ENCODE assay signal across 24 mouse cellular contexts in genomic region chr3:156198688-156199087, GRCm38 (mm10).
DNase-seq lines count a peak whose midpoint lies in the region; ATAC-seq and TF ChIP-seq lines count a peak whose summit lies in the region.
"Had no signal": no experiment of that assay in that cellular context is flagged by ENCODE, and none has a peak within 500 bp of the region (broad histone marks: within the 10 kb centered on the region; RNA-seq: fewer than 3 reads in every experiment).

No protein-coding gene starts in this region.

- peak; percentile 95 for ATAC-seq in hematopoietic stem cell, adult 5-6 weeks (replicated peaks in 1 of 2; ENCODE audit: insufficient read depth in 1 of 2, low FRiP score in 2 of 2, low TSS enrichment in 1 of 2, low read depth in 1 of 2, poor library complexity in 2 of 2, severe bottlenecking in 2 of 2)
- ATAC-seq: forebrain, embryonic 13.5 days; forebrain, embryonic 16.5 days; hindbrain, embryonic 16.5 days; intestine, embryonic 15.5 days; Patski had no signal

- dilution Hi-C loops in CH12.LX (cut with MboI; ENCODE audit: extremely low pct_ligation_motif_present, extremely low pct_unique_long_range_greater_than_20kb, low sequenced_read_pairs), result no loop called here

- no peak for TF ChIP-seq CTCF in CH12.LX (conservative IDR thresholded peaks at IDR 0.05 in 1 of 2, IDR thresholded peaks at IDR 0.05 in 1 of 2; ENCODE audit: low read depth in 2 of 2, low read length in 2 of 2)

- H3K4me2 ChIP-seq in CH12.LX (ENCODE audit: insufficient read depth, low read depth, poor library complexity, severe bottlenecking), result no peak overlapping the region
- H3K4me2 ChIP-seq: forebrain, embryonic 13.5 days; heart, embryonic 11.5 days; hindbrain, embryonic 13.5 days; intestine, embryonic 15.5 days had no signal

- TF ChIP-seq EP300 in CH12.LX (IDR thresholded peaks at IDR 0.05; ENCODE audit: low read length), result no peak

- H3K4me1 ChIP-seq in CH12.LX (ENCODE audit: control insufficient read depth in 1 of 2, insufficient read depth in 2 of 2), result peaks cover 0 to 11% of the 10 kb centered on the region in 2 experiments; a peak in 1 of 4 replicates
- H3K4me1 ChIP-seq: forebrain, embryonic 10.5 days; forebrain, embryonic 13.5 days; hindbrain, embryonic 10.5 days; hindbrain, embryonic 13.5 days; intestine, embryonic 15.5 days had no signal

- no peaks in the 10 kb centered on the region for H3K27me3 ChIP-seq in CH12.LX (replicated peaks)
- H3K27me3 ChIP-seq: forebrain, embryonic 13.5 days; hindbrain, embryonic 13.5 days; intestine, embryonic 15.5 days; Patski had no signal

- no peak overlapping the region for H3K27ac ChIP-seq in CH12.LX (ENCODE audit: insufficient read depth, low read depth)
- H3K27ac ChIP-seq: forebrain, embryonic 10.5 days; forebrain, embryonic 13.5 days; hindbrain, embryonic 10.5 days; hindbrain, embryonic 13.5 days; intestine, embryonic 15.5 days had no signal

- H3K36me3 ChIP-seq in CH12.LX (replicated peaks in 1 of 2; ENCODE audit: control insufficient read depth in 1 of 2, insufficient read depth in 1 of 2, low read length in 1 of 2), result no peaks in the 10 kb centered on the region
- H3K36me3 ChIP-seq: forebrain, embryonic 10.5 days; hindbrain, embryonic 10.5 days; hindbrain, embryonic 13.5 days; intestine, embryonic 15.5 days had no signal

- no peaks in the 10 kb centered on the region for H3K79me2 ChIP-seq in CH12.LX (replicated peaks; ENCODE audit: control insufficient read depth, extremely low read depth, insufficient read depth, poor library complexity, severe bottlenecking)

- in situ Hi-C loops in CH12.LX (cut with MboI; ENCODE audit: low pct_ligation_motif_present, low pct_unique_long_range_greater_than_20kb, low sequenced_read_pairs), result no loop called here

- no peak for TF ChIP-seq POLR2A in CH12.LX (IDR thresholded peaks at IDR 0.05; ENCODE audit: low read depth, low read length)

- no peak for TF ChIP-seq RAD21 in CH12.LX (IDR thresholded peaks at IDR 0.05; ENCODE audit: low read depth, low read length)

- DNase-seq in CH12.LX (ENCODE audit: extremely low read depth) (peak; percentile 21), MEL-GATA-1-ER (ENCODE audit: extremely low read depth, low read depth) (peak; percentile 3)
- DNase-seq in spleen, postnatal 14 days (ENCODE audit: low spot score in 2 of 2), result no peak
- no peak for DNase-seq in layer of hippocampus, adult 18-20 months (ENCODE audit: low spot score in 2 of 2)
- DNase-seq in right cerebral cortex, adult 18-20 months, result no peak
- DNase-seq: adrenal gland, postnatal 10 days; B cell, adult 2 months; cerebellum, adult 11-12 months; cerebellum, adult 8-10 months; cerebellum, postnatal 10 days; cerebellum, postnatal 36 days; gastrocnemius, postnatal 10 days; gastrocnemius, postnatal 36 days; heart, adult 11 months had no signal

- peaks cover 10% of the 10 kb centered on the region for H3K9me3 ChIP-seq in CH12.LX (replicated peaks; ENCODE audit: low read length)
- H3K9me3 ChIP-seq: forebrain, embryonic 10.5 days; forebrain, embryonic 13.5 days; hindbrain, embryonic 10.5 days; hindbrain, embryonic 13.5 days; intestine, embryonic 15.5 days had no signal

- no peak overlapping the region for H3K4me3 ChIP-seq in CH12.LX (replicated peaks in 1 of 3; ENCODE audit: low read depth in 2 of 3, low read length in 2 of 3, poor library complexity in 1 of 3)
- H3K4me3 ChIP-seq: forebrain, embryonic 10.5 days; forebrain, embryonic 13.5 days; hindbrain, embryonic 10.5 days; hindbrain, embryonic 13.5 days; intestine, embryonic 15.5 days had no signal

- no peak overlapping the region for H3K9ac ChIP-seq in CH12.LX (ENCODE audit: insufficient read depth, low read depth)
- H3K9ac ChIP-seq: forebrain, embryonic 13.5 days; hindbrain, embryonic 13.5 days; intestine, embryonic 15.5 days had no signal

TF ChIP-seq in CH12.LX, 34 proteins besides CTCF, POLR2A, EP300 and RAD21:
- no peak for TF ChIP-seq POLR2AphosphoS2 (IDR thresholded peaks at IDR 0.05; ENCODE audit: low read depth, low read length)
- TF ChIP-seq SIN3A (IDR thresholded peaks at IDR 0.05; ENCODE audit: low read length), result no peak

Comparison
In these comparisons a context has a peak if more than half of its experiments do, and no peak if none do; other contexts are left out.
1. DNase-seq: peak in CH12.LX (single experiment) and MEL-GATA-1-ER (single experiment); none in spleen, postnatal 14 days (0 of 2), layer of hippocampus, adult 18-20 months (0 of 2) and right cerebral cortex, adult 18-20 months (single experiment).